ENCODE assay signal across 21 mouse cellular contexts in genomic region chr16:93599461-93599860, GRCm38 (mm10). TPM values are rescaled to one million over a fixed set of nuclear protein-coding genes. Genes with fewer than 3 reads are reported as not detected.
DNase-seq lines count a peak whose midpoint lies in the region; ATAC-seq and TF ChIP-seq lines count a peak whose summit lies in the region.
"Had no signal": no experiment of that assay in that cellular context is flagged by ENCODE, and none has a peak within 500 bp of the region (broad histone marks: within the 10 kb centered on the region; RNA-seq: fewer than 3 reads in every experiment).

No protein-coding gene starts in this region.

- no peak for TF ChIP-seq CTCF in liver, embryonic 14.5 days (IDR thresholded peaks at IDR 0.05; ENCODE audit: low read depth)

- ATAC-seq in erythroblast, adult 5-6 weeks (replicated peaks; ENCODE audit: low FRiP score, poor library complexity, severe bottlenecking): peak; percentile 44; the same call in 1 of the 2 replicates
- ATAC-seq in liver, embryonic 14.5 days (ENCODE audit: insufficient read depth): peak; percentile 44; the same call in 1 of the 2 replicates
- ATAC-seq: forebrain, embryonic 15.5 days; inflammation-experienced regulatory T-cells, adult 6 months had no signal

- H3K36me3 ChIP-seq in liver, embryonic 14.5 days (replicated peaks; ENCODE audit: control insufficient read depth, insufficient read depth, low read depth): no peaks in the 10 kb centered on the region; the same call in 1 of the 2 replicates
- peaks cover 29% of the 10 kb centered on the region for H3K36me3 ChIP-seq in heart, embryonic 10.5 days

- H3K4me2 ChIP-seq in liver, embryonic 14.5 days (ENCODE audit: low read depth): peak overlapping the region; percentile 59
- H3K4me2 ChIP-seq: embryonic facial prominence, embryonic 12.5 days; forebrain, embryonic 15.5 days; heart, embryonic 11.5 days; heart, embryonic 15.5 days; hindbrain, embryonic 15.5 days had no signal

- H3K9ac ChIP-seq in liver, embryonic 14.5 days (replicated peaks): no peak overlapping the region; the same call in 1 of the 2 replicates
- H3K9ac ChIP-seq: embryonic facial prominence, embryonic 12.5 days; forebrain, embryonic 15.5 days; heart, embryonic 15.5 days; hindbrain, embryonic 15.5 days had no signal

- WGBS in liver, embryonic 14.5 days (ENCODE audit: insufficient replicate concordance): 44% methylated on average over 6 of the region's 6 CpGs
- WGBS in heart, embryonic 10.5 days: 85% methylated on average over 6 of the region's 6 CpGs

- no peaks in the 10 kb centered on the region for H3K9me3 ChIP-seq in liver, embryonic 14.5 days (ENCODE audit: control insufficient read depth, low read length)
- H3K9me3 ChIP-seq in heart, embryonic 10.5 days: no peaks in the 10 kb centered on the region
- H3K9me3 ChIP-seq: embryonic facial prominence, embryonic 12.5 days; forebrain, embryonic 10.5 days; forebrain, embryonic 15.5 days; heart, embryonic 15.5 days; hindbrain, embryonic 10.5 days; hindbrain, embryonic 15.5 days had no signal

- H3K27ac ChIP-seq in liver, embryonic 14.5 days: no peak overlapping the region
- H3K27ac ChIP-seq in heart, embryonic 10.5 days: no peak overlapping the region
- H3K27ac ChIP-seq: embryonic facial prominence, embryonic 12.5 days; forebrain, embryonic 10.5 days; forebrain, embryonic 15.5 days; heart, embryonic 15.5 days; hindbrain, embryonic 10.5 days; hindbrain, embryonic 15.5 days had no signal

- H3K4me1 ChIP-seq in liver, embryonic 14.5 days (replicated peaks; ENCODE audit: control insufficient read depth in 2 of 2, insufficient read depth in 2 of 2, low read length in 1 of 2): peaks cover 14 to 22% of the 10 kb centered on the region in 2 experiments
- H3K4me1 ChIP-seq in heart, embryonic 10.5 days: peaks cover 1% of the 10 kb centered on the region; the same call in 1 of the 2 replicates
- H3K4me1 ChIP-seq: embryonic facial prominence, embryonic 12.5 days had no signal

- no peak overlapping the region for H3K4me3 ChIP-seq in liver, embryonic 14.5 days (ENCODE audit: insufficient read depth in 1 of 2, low read depth in 2 of 2, low read length in 2 of 2)
- H3K4me3 ChIP-seq in heart, embryonic 10.5 days: no peak overlapping the region
- H3K4me3 ChIP-seq: embryonic facial prominence, embryonic 12.5 days; forebrain, embryonic 10.5 days; forebrain, embryonic 15.5 days; heart, embryonic 15.5 days; hindbrain, embryonic 10.5 days; hindbrain, embryonic 15.5 days had no signal

- peak; percentile 21 for DNase-seq in c-Kit-negative CD71-positive TER-119-positive erythroid progenitor cells, embryonic 14.5 days (ENCODE audit: low read depth, low spot score)
- DNase-seq in liver: peak; percentile 65
- no peak for DNase-seq in liver, embryonic 14.5 days (ENCODE audit: low read depth in 3 of 3, low spot score in 3 of 3)
- no peak for DNase-seq in adrenal gland, postnatal 25 days
- DNase-seq in embryo, embryonic 11 days: no peak
- DNase-seq in yolk sac, embryonic 10.5 days (ENCODE audit: low spot score): no peak
- DNase-seq in heart, embryonic 10.5 days (ENCODE audit: low spot score): no peak
- DNase-seq: adrenal gland, adult 2 months; gastrocnemius, postnatal 36 days; heart, adult 18-20 months; heart, postnatal 14 days had no signal

- H3K27me3 ChIP-seq in liver, embryonic 14.5 days (ENCODE audit: control insufficient read depth, insufficient read depth, low read length): no peaks in the 10 kb centered on the region
- no peaks in the 10 kb centered on the region for H3K27me3 ChIP-seq in heart, embryonic 10.5 days (ENCODE audit: insufficient read depth, poor library complexity, severe bottlenecking)
- H3K27me3 ChIP-seq: embryonic facial prominence, embryonic 12.5 days; forebrain, embryonic 15.5 days; heart, embryonic 15.5 days; hindbrain, embryonic 15.5 days had no signal

- no peak for TF ChIP-seq EP300 in liver, embryonic 14.5 days (IDR thresholded peaks at IDR 0.05; ENCODE audit: low read depth)

RNA-seq across cellular contexts. Expression of gene Setd4, which starts 4.4 kb away (rescaled TPM):
- total RNA-seq in erythroblast, adult 5-6 weeks (2015; ENCODE audit: low replicate concordance): not detected in 2 replicates
- total RNA-seq in erythroblast, adult 5-6 weeks (2017; ENCODE audit: low replicate concordance): 0.70 and 1.2 TPM in 2 replicates
- polyA plus RNA-seq in liver, embryonic 14.5 days (2012; rRNA removed): 3.6 and 4.1 TPM in 2 replicates
- 3.6 and 4.0 TPM in 2 replicates for polyA plus RNA-seq in liver, embryonic 14.5 days (2014; fragmentation: Nextera tagmentation; extraction: Ambion mirVana)
- total RNA-seq in adrenal gland, postnatal 25 days (2021): 8.7 and 12.5 TPM in 2 replicates
- 8.1 and 12.1 TPM in 2 replicates for polyA plus RNA-seq in heart, embryonic 10.5 days (2016; fragmentation: Nextera tagmentation; extraction: Ambion mirVana)

RNA-seq across cellular contexts. Expression of gene Cbr1, which starts 6.2 kb away (rescaled TPM):
- 8.3 and 18.6 TPM in 2 replicates for total RNA-seq in erythroblast, adult 5-6 weeks (2015; ENCODE audit: low replicate concordance)
- 5.2 and 8.2 TPM in 2 replicates for total RNA-seq in erythroblast, adult 5-6 weeks (2017; ENCODE audit: low replicate concordance)
- 15.0 and 19.3 TPM in 2 replicates for polyA plus RNA-seq in liver, embryonic 14.5 days (2012; rRNA removed)
- 15.2 and 16.9 TPM in 2 replicates for polyA plus RNA-seq in liver, embryonic 14.5 days (2014; fragmentation: Nextera tagmentation; extraction: Ambion mirVana)
- total RNA-seq in adrenal gland, postnatal 25 days (2021): 81.4 and 98.4 TPM in 2 replicates
- polyA plus RNA-seq in heart, embryonic 10.5 days (2016; fragmentation: Nextera tagmentation; extraction: Ambion mirVana): 51.5 and 71.7 TPM in 2 replicates

RNA-seq across cellular contexts. Expression of gene Gm5678, which starts 28.4 kb away (rescaled TPM):
- total RNA-seq in erythroblast, adult 5-6 weeks (2015; ENCODE audit: low replicate concordance): not detected in 2 replicates
- total RNA-seq in erythroblast, adult 5-6 weeks (2017; ENCODE audit: low replicate concordance): not detected in 2 replicates
- not detected in 2 replicates for polyA plus RNA-seq in liver, embryonic 14.5 days (2012; rRNA removed)
- not detected in 2 replicates for polyA plus RNA-seq in liver, embryonic 14.5 days (2014; fragmentation: Nextera tagmentation; extraction: Ambion mirVana)
- total RNA-seq in adrenal gland, postnatal 25 days (2021): 4.6 and 6.9 TPM in 2 replicates
- not detected in 2 replicates for polyA plus RNA-seq in heart, embryonic 10.5 days (2016; fragmentation: Nextera tagmentation; extraction: Ambion mirVana)
- total RNA-seq: ES-E14 had no signal
- polyA plus RNA-seq: adrenal gland, adult 2 months; embryonic facial prominence, embryonic 12.5 days; forebrain, embryonic 10.5 days; forebrain, embryonic 15.5 days; heart, embryonic 11.5 days; heart, embryonic 15.5 days; hindbrain, embryonic 10.5 days; hindbrain, embryonic 15.5 days had no signal

Comparison
In these comparisons a context has a peak if more than half of its experiments do, and no peak if none do; other contexts are left out.
1. DNase-seq: peak in c-Kit-negative CD71-positive TER-119-positive erythroid progenitor cells, embryonic 14.5 days (single experiment) and liver (single experiment); none in liver, embryonic 14.5 days (0 of 3), adrenal gland, postnatal 25 days (single experiment), embryo, embryonic 11 days (single experiment), yolk sac, embryonic 10.5 days (single experiment) and heart, embryonic 10.5 days (single experiment).